Mouse (Mus musculus): Measurements from ENCODE around the gene Psmc3.
"Not testable (repeated sequence)": the region's sequence is repeated elsewhere in the genome, so short reads cannot be mapped to it uniquely, and the experiment has no call there.

Gene Psmc3

GRCm38 (mm10) chr2:91053934-91054382 lies at the start of gene Psmc3:
Gene Psmc3 (plus strand): TSS chr2:91054009.
- H3K36me3 ChIP-seq (ENCODE audit: control insufficient read depth, insufficient read depth, low read length, poor library complexity, severe bottlenecking): peaks cover 7% of the 10 kb centered on the region; the same call in 1 of the 2 replicates

GRCm38 (mm10) chr2:91008536-91008935 lies 45.3 kb upstream of the Psmc3 start:
- Histone ChIP-seq H3K36me3 (ENCODE audit: control insufficient read depth, insufficient read depth, low read length, poor library complexity, severe bottlenecking) (peaks cover 25% of the 10 kb centered on the region), H3K27me3 (ENCODE audit: control insufficient read depth, insufficient read depth, low read length, poor library complexity, severe bottlenecking) (no peaks in the 10 kb centered on the region)
- DNase-seq (ENCODE audit: low read depth, low spot score): no peak

More at GRCm38 (mm10) chr2:91053934-91054382, at the start of gene Psmc3:
- H3K27me3 ChIP-seq (ENCODE audit: control insufficient read depth, insufficient read depth, low read length, poor library complexity, severe bottlenecking): no peaks in the 10 kb centered on the region
- peak; percentile 92 for DNase-seq (ENCODE audit: low read depth, low spot score)

DNA sequence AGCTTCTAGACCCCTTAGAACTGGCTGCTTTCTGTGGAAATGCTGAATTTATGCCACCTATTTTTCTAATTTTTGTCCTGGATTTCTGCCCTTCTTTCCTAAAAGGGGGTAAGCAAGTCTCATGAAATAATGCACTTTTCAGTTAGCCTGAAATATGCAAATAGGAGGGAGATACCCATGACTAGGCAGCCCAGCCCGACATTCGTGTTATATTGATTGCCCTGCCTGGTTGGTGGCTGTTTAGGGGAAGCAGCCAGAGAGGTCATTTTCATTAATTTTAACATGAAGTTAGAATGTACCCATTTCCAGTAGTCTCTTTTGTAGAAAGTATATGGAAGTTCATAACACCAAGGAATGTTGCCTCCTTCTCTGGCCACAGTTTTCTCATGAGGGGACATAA lies 39.9 kb upstream of the Psmc3 start:
- DNase-seq (ENCODE audit: low read depth, low spot score): peak; percentile 59
- Histone ChIP-seq H3K27me3 (ENCODE audit: control insufficient read depth, insufficient read depth, low read length, poor library complexity, severe bottlenecking) (no peaks in the 10 kb centered on the region), H3K36me3 (ENCODE audit: control insufficient read depth, insufficient read depth, low read length, poor library complexity, severe bottlenecking) (peaks cover 21% of the 10 kb centered on the region)

DNA sequence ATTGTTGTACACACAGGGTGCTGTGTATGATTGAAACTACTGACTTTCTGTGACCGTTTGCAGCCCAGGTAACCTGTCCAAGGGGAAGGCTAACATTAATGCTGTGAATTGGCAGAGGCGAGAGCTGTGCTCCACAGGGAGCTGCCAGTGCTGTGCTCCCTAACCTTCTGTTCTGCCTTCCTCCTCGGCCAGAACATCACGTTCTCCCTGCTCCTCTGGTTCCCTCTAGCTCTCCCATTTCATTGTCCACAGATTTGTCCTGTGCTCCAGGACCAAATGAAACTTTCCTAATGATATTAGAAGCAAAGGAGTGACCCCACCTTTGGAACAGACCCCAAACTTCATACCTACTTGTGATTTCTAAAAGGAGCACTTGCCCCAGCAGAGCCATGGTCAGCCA lies 38.4 kb upstream of the Psmc3 start:
- H3K27me3 ChIP-seq (ENCODE audit: control insufficient read depth, insufficient read depth, low read length, poor library complexity, severe bottlenecking): no peaks in the 10 kb centered on the region
- peaks cover 15% of the 10 kb centered on the region for H3K36me3 ChIP-seq (ENCODE audit: control insufficient read depth, insufficient read depth, low read length, poor library complexity, severe bottlenecking)
- no peak for DNase-seq (ENCODE audit: low read depth, low spot score)

DNA sequence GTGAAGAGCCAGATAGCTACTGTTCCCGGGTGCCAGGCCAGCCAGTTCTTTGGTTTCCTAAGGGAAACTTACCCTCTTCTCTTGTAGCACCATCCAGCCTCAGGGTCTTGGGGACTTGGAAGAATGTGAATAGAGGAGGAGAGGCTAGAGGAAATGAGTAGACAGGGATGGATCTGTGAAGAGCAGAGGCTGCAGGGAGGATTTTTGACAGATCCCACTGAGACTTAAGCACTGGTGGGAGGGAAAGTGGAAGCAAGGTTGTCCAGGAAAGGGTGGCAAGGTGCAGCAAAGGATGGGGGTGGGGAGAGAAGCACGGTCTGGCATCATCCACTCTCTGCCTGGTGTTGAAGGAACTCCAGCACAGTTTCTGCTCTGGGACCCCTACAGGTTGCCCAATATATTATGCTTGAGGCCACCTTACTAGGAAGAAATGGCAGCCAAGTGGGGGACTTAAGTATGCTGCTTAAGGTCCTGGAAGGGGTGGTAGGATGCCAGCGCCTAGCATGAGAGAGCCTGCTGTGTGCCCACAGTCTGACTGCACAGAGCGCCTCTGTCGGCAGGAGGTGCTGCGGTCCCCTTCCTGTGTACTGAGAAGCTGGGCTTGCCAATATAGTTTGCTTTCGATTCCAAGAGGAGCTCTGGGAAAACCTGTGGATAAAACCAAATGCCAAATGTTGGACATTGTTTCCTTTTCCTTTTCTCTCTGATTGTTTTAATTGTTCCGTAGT lies 35.6 kb upstream of the Psmc3 start:
- no peak for DNase-seq (ENCODE audit: low read depth, low spot score)
- H3K36me3 ChIP-seq (ENCODE audit: control insufficient read depth, insufficient read depth, low read length, poor library complexity, severe bottlenecking): peaks cover 11% of the 10 kb centered on the region
- H3K27me3 ChIP-seq (ENCODE audit: control insufficient read depth, insufficient read depth, low read length, poor library complexity, severe bottlenecking): no peaks in the 10 kb centered on the region

DNA sequence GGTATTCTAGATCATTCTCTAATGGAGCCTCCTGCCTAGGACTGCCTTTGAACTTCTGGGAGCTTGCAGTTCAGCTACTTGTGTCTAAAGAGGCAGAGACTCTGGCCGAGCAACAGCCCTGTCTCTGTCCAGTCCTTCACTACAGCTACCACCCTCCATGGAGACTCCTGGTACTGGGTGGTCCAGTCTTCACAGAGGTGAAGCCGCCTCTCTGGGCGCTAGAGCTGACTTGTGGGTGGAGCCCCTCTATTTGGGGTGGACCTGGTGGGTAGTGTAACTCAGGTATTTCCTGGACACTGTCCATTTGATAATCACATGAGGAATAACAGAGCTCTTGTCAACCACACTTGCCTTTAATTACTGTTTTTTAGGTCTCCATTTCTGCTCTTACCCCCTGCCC lies 33.9 kb upstream of the Psmc3 start:
- no peak for DNase-seq (ENCODE audit: low read depth, low spot score)
- Histone ChIP-seq H3K27me3 (ENCODE audit: control insufficient read depth, insufficient read depth, low read length, poor library complexity, severe bottlenecking) (no peaks in the 10 kb centered on the region), H3K36me3 (ENCODE audit: control insufficient read depth, insufficient read depth, low read length, poor library complexity, severe bottlenecking) (peaks cover 6% of the 10 kb centered on the region; the same call in 1 of the 2 replicates)

DNA sequence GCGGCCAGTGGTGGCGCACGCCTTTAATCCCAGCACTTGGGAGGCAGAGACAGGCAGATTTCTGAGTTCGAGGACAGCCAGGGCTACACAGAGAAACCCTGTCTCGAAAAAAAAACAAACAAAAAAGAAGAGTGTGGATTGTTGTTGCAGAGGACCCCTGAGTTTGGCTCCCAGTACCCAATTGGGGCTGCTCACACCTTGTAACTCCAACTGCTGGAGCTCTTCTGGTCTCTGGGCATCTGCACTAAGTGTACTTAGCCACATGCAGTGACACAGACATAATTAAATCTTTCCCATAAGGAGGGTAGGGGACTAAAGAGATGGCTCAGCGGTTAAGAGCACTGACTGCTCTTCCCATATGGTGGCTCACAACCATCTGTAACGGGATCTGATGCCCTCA lies 31.5 kb upstream of the Psmc3 start:
- not testable (repeated sequence) for DNase-seq (ENCODE audit: low read depth, low spot score); H3K27me3 ChIP-seq (ENCODE audit: control insufficient read depth, insufficient read depth, low read length, poor library complexity, severe bottlenecking); H3K36me3 ChIP-seq (ENCODE audit: control insufficient read depth, insufficient read depth, low read length, poor library complexity, severe bottlenecking)

- H3K36me3 ChIP-seq (ENCODE audit: control insufficient read depth, insufficient read depth, low read length, poor library complexity, severe bottlenecking): peaks cover 3% of the 10 kb centered on the region; the same call in 1 of the 2 replicates
- no peak for DNase-seq (ENCODE audit: low read depth, low spot score)
- no peaks in the 10 kb centered on the region for H3K27me3 ChIP-seq (ENCODE audit: control insufficient read depth, insufficient read depth, low read length, poor library complexity, severe bottlenecking)
Measured at GRCm38 (mm10) chr2:91023131-91023530, 30.7 kb upstream of the Psmc3 start.

GRCm38 (mm10) chr2:91023956-91024355 lies 29.9 kb upstream of the Psmc3 start:
- DNase-seq (ENCODE audit: low read depth, low spot score): no peak
- Histone ChIP-seq H3K27me3 (ENCODE audit: control insufficient read depth, insufficient read depth, low read length, poor library complexity, severe bottlenecking) (no peaks in the 10 kb centered on the region), H3K36me3 (ENCODE audit: control insufficient read depth, insufficient read depth, low read length, poor library complexity, severe bottlenecking) (peaks cover 3% of the 10 kb centered on the region; the same call in 1 of the 2 replicates)

DNA sequence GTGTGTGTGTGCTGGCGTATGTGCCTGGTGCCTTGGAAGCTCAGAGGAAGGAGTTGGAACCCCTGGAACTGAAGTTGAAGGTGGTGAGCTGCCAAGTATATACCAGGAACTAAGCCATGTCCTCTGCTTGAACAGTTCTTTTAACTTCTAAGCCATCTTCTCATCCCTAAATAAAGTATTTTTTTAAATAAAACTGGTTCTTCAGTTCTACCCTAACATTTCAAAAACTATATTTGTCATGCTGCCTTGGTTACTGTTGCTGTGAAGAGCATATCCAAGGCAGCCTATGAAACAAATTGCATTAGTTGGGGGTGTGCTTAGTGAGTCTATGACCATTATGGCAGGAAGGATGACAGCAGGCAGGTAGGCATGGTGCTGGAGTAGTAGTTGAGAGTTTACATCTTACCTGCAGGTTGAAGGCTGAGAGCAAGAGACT lies 28.7 kb upstream of the Psmc3 start:
- Histone ChIP-seq H3K36me3 (ENCODE audit: control insufficient read depth, insufficient read depth, low read length, poor library complexity, severe bottlenecking) (no peaks in the 10 kb centered on the region; the same call in 1 of the 2 replicates), H3K27me3 (ENCODE audit: control insufficient read depth, insufficient read depth, low read length, poor library complexity, severe bottlenecking) (no peaks in the 10 kb centered on the region)
- no peak for DNase-seq (ENCODE audit: low read depth, low spot score)

DNA sequence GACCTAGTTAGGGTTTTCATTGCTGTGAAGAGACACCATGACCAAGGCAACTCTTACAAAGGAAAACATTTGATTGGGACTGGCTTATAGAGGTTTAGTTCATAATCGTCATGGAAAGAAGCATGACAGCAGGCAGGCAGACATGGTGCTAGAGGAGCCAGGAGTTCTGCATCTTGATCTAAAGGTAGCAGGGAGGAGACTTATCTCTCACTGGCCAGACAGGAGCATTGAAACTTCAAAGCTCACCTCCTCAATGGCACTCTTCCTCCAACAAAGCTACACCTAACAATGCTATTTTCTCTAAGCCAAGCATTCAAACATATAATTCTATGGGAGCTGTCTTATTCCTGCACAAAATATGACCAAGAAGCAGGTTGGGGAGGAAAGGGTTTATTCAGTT lies 27.3 kb upstream of the Psmc3 start:
- H3K36me3 ChIP-seq (ENCODE audit: control insufficient read depth, insufficient read depth, low read length, poor library complexity, severe bottlenecking): no peaks in the 10 kb centered on the region
- no peak for DNase-seq (ENCODE audit: low read depth, low spot score)
- no peaks in the 10 kb centered on the region for H3K27me3 ChIP-seq (ENCODE audit: control insufficient read depth, insufficient read depth, low read length, poor library complexity, severe bottlenecking)

- Histone ChIP-seq H3K27me3 (ENCODE audit: control insufficient read depth, insufficient read depth, low read length, poor library complexity, severe bottlenecking) (no peaks in the 10 kb centered on the region), H3K36me3 (ENCODE audit: control insufficient read depth, insufficient read depth, low read length, poor library complexity, severe bottlenecking) (no peaks in the 10 kb centered on the region)
- DNase-seq (ENCODE audit: low read depth, low spot score): no peak
Measured at GRCm38 (mm10) chr2:91027391-91028214, 26.2 kb upstream of the Psmc3 start.

DNA sequence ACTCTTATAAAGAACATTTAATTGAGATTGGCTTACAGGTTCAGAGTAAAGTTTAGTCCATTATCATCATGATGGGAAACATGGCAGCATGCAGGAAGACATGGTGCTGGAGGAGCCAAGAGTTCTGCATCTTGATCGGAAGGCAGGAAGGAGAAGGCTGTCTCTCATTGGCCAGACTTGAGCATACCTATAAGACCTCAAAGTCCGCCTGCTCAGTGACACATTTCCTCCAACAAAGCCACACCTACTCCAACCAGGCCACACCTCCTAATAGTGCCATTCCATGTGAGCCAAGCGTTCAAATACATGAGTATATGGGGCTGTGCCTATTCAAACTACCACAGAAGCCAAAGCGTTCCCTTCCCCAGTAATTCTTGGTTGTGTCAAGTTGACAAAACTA lies 22.6 kb upstream of the Psmc3 start:
- no peak for DNase-seq (ENCODE audit: low read depth, low spot score)
- no peaks in the 10 kb centered on the region for H3K36me3 ChIP-seq (ENCODE audit: control insufficient read depth, insufficient read depth, low read length, poor library complexity, severe bottlenecking)
- H3K27me3 ChIP-seq (ENCODE audit: control insufficient read depth, insufficient read depth, low read length, poor library complexity, severe bottlenecking): no peaks in the 10 kb centered on the region

DNA sequence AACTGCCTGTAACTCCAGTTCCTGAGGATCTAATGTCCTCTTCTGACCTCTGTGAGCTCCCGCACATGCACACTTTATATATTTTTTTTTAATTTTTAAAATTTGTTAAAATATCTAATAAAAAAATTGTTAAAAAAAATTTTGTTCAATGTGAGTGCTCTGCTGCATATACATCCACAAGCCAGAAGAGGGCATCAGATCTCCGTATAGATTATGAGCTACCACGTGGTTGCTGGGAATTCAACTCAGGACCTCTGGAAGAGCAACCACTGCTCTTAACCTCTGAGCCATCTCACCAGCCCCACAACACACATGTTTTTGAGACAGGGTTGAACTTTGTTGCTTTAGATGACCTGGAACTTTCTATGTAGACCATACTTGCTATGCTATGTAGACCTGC lies 20.8 kb upstream of the Psmc3 start:
- Histone ChIP-seq H3K36me3 (ENCODE audit: control insufficient read depth, insufficient read depth, low read length, poor library complexity, severe bottlenecking) (no peaks in the 10 kb centered on the region), H3K27me3 (ENCODE audit: control insufficient read depth, insufficient read depth, low read length, poor library complexity, severe bottlenecking) (no peaks in the 10 kb centered on the region)
- peak; percentile 51 for DNase-seq (ENCODE audit: low read depth, low spot score)

DNA sequence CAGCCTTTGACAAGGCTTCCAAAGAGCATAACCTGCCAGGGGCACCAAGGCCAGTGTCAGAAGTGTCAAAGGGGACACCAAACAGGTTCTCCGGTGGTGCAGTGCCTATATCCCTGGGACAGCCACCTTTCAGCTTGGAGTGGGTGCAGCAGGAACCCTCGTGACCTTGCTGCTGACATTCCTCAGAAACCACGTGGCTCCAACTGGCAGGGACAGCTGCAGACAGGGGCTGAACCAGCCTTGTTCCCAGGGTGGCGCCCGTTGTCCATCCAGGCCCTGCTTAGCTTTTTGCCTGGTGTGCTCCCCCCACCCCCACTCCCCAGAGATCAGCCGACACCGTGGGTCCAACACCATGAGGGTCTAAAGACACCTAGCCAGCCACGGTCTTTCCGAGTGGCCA lies 18.4 kb upstream of the Psmc3 start, which contains the start of gene Rapsn:
Rapsn (plus strand) TSS at position 236 of the 400 bp plus-strand sequence.
- DNase-seq (ENCODE audit: low read depth, low spot score): no peak
- no peaks in the 10 kb centered on the region for H3K36me3 ChIP-seq (ENCODE audit: control insufficient read depth, insufficient read depth, low read length, poor library complexity, severe bottlenecking)
- H3K27me3 ChIP-seq (ENCODE audit: control insufficient read depth, insufficient read depth, low read length, poor library complexity, severe bottlenecking): no peaks in the 10 kb centered on the region

Data from splenic B cell, adult 2 months (primary cell).